Mouse (Mus musculus) gastrocnemius, adult 8-10 months (tissue): ENCODE measurements around the gene Aatf. TPM values are rescaled to one million over a fixed set of nuclear protein-coding genes. Genes with fewer than 3 reads are reported as not detected.

Source experiments
- DNase-seq, 2 experiments: peaks; one replicate each; pipeline ENCODE4 v3.0.0; 2022; ENCODE audit warnings: low spot score in 2 of 2
- total RNA-seq, 4 experiments: library from RNA; stranded (reverse); gene quantifications; 2 replicates each; pipeline ENCODE4 v1.2.4; 2022

Gene Aatf
- total RNA-seq: 10 to 100 TPM; 10.2 to 14.5 (median 13.7) TPM

DNA sequence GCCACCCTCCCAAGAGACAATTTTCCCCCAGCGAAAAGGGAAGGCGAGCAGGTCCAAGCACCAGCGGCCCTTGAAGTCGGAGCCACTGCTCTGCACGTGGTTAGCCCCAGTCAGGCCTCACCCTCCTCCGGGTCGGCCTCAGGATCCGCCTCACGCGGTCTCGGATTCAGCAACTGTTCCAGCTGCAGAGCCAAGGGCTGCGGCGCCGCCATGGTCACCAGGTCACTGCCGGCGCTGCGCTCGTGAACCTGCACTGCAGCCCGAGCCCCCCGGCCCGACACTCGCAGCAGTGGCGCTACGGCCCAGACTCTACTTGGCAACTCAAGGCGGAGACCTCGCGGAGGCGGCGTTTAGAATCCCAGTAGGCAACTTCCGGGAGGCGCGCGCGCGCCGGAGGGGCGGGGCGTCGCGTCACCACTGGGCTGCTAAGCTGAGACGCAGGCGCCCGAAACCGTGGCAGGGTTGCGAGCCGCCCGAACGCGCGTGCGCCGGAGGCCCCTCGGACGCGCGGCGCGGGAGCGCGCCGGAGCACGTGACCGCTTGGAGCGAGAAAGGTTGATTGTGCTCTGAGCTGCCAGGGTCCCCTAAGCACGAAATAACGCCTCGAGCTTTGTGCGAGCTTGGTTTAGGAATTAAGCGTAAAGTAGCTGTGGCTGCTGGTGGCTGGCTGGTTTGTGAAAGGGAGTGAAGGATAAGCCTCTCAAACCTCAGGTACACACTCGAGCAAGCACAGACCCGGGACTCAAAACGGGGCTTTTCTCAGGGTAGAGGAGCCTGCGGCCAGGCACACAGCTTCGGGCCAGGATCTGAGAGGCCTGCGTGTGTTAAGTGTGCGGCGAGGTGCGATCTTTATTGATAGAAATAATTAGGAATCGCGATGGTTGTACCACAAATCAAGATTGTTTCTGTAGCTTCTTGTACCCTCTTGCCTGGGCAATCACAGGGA lies at the start of gene Aatf:
Gene Aatf (minus strand): TSS at position 352 of the 946 bp plus-strand sequence.
- DNase-seq: peak; percentile 91 to 92

DNA sequence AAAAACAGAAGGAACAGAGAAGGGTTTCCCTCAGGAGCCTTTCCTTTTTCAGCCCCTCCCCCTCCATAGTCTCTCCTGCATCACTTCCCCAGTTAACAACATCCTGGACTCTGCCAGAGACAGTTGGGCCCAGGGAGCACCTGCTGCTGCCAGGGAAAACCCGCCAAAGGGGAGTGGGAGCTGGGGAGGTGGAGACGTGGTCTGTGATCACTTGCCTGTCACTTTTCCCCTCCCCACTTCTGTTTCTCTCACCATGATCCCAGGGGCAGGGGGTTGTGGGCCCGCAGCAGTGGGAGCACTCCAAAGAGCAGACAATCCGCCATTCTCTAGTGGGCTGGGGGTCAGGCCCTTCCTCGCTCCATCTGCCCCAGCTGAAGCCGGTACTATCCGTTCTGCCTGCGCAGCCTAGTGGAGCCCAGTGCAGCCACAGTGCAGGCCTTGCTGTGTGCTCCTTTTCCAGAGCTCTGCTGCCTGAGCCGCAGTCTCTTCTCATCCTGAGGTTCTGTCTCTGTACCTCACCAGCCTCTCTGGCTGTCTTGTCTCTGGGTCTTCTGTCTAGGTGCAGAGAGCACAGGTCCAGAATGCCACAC lies 49.5 kb upstream of the Aatf start:
- DNase-seq: no peak

DNA sequence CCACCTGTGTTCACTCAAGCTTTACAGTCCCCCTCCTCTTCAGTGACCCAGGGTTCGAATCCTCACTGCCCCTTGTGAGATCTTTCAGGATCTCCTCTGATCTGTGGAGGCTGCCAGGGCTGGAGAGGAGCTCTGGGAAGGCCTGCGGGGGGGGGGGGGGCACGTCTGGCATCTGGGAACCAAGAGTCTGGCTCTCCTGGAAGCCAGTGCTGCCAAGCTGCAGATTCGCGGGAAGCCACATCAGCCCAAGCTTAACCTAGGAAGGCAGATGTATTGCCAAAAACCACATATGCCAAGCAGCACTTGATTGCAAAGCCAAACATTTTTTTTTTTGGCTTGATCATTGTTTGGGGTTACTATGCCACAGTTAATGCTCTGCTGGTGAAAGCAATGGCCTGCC lies 48.2 kb upstream of the Aatf start:
- no peak for DNase-seq

DNA sequence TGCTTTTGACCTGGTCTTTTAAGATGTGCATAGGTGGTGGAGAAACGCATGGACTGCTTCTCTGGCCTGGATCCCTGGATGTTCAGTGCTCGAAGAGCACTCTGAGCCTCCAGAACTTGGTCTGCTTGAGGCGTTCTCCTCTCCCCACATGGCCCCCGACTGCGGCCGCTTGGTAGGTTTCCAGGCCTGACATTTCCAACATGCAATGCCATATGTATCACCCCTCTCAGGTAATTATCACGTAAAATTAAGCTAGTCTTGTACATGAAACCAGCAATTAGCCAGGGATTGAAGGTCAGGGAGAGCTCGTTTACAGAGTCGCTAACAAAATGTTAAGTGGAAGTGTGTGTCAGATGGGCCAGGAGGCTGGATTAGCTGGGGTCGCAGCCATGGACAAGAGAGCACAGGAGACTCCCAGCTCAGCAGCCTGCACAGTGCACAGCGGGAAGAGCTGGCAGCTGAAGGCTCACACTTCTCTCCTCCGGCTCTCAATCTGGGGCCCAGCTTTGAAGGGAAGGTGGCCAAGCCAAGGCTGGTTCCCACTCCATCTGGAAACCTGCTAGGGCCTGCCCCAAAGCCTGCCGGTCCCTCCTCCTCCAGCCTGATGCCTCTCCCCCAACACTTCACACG lies 40.6 kb upstream of the Aatf start:
- no peak for DNase-seq

DNA sequence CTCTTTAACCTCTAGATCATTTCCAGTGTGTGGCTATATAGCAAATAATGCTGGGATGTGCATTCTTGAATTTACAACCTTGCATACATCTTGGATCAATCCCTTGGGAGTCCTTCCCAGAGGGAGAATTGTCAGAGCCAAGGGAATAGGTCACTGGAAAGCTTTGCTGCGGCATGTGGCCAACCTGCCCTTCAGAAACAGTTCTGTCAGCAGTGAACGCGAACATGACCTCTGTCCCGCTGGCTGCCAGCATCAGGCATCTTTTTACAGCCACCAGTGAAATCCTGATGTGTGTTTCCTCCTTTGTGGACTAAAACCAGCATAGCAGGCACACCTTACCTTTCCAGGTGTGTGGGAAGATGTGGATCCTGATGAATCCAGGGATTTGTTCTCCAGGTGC lies 38.0 kb upstream of the Aatf start:
- DNase-seq: no peak

DNA sequence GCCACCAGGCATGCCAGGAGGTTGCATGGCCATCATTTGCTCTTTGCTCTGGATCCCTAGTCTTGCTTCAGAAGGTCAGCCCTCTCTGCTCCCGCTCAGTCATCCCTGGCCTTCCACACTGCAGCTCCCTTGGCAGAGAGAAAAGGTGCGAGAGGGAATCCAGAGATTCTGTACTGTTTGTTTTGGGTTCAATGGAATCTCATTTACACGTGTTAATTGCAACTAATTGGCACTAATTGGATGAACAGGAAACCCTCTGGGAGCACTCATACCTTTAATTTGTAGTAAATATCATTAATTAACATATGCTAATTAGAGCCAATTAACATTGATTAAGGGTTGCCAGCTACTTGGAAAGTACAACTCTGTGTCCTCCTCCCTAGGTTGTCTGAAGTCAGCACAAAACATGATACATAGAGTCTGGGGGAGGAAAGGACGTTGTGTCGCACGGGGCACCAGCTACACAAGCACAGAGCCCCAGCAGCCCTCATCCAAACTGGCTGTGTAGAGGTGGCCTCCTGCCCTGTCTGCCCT lies 36.0 kb upstream of the Aatf start:
- DNase-seq: no peak

DNA sequence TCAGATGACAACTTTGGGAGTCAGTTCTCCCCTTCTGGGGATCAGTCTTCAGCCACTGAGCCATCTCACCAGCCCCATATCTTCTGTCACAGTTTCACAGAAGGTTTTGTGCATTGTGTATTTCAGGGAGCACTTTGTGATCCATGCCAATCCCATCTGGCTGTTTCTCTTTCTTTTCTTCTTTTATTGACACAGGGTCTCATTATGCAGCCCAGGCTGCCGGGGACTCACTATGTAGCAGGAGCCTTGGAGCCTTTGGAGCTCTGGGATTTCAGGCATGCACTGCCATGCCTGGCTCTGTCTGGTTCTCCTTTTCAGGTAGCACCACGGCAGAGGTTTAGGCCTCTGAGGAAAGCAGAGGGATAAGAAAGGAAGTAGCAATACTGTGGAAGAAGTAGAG lies 35.0 kb upstream of the Aatf start:
- no peak for DNase-seq

DNA sequence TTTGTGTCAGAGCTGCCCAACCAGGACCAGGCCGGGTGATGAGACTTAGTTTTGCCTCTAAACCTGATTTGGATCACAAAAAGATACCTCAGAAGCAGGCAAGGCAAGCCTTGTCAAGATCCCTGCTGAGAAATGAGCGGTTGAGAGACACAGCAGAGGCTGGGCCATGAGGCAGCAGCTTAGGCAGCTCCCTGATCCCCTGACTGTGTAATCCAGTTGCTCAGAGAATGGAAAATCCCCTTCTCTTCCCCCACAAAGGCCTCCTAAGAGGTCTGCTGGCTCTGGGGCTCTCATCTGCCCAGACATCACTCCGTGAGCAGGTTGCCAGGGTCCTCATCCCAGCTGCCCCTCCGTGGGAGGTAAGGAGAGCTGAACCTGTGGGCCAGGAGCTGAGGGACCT lies 26.7 kb upstream of the Aatf start:
- no peak for DNase-seq

DNA sequence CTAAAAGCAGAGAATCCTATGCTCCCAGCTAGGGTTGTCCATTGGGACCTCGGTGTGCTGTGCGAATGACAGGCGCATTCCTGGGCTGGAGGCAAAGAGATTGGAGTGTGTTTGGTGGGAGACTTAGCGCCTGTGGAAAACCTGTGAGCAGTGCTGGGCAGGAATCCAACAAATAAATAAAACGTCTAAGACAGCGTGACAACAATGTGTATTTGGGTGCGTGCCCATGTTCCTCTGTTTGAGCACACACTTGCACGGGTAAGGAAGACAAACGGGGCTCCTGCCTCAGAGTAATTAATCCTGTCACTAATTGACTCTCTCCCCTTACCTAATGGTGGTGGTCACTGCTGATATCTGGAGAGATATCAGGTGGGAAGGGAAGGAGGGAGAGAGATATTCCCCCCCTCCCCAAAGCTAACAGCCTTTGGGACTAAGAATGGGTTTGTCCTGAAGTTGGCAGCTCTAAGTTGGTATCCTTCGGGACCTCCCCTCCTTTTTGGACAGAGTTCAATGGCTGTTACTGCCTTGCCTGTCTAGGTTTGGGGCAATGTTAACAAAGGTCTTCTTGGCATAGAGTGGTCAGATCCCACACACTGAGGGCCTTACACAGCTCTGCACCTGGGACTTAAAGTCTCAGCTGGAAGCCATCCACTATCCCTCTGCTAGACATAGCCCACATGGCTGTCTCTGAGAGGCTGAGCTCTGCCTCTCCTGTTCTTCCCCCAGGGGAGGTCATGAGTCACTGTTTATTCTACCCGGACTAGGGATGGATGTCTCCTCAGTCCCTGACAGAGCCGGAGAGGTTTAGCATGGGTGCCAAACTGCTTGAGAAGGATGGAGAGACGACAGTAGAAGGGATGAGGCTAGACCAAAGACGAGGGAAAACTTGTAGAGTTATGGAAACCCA lies 16.7 kb upstream of the Aatf start:
- no peak for DNase-seq

DNA sequence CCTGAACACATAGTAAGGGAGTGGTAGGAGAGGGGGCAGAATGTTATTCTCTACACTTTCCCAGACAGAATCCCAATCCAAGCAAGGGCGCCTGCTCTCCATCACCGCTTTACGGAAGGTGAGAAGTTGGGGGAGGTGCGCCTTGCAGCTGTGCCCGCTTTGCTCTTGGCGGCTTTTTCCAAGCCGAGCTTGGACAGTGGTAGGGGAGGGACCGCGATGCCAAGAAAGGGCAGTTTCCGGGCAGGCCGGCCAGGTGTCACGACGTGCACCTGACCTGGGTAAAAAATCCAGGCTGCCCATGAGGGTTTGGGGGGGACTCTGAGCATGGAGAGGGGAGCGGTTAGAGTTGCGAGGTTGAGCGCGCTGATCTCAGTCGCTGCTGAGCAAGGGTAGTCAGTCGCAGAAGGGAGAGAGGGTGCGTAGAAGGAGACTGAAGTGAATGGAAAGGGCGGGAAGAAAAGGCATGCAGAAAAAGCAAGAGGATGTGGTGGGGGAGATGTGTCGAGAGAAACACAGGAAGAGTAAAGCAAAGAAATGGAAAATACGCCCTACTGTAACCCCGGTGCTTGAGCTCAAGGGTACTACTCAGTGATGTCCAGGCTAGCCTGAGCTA lies 15.9 kb upstream of the Aatf start:
- DNase-seq: no peak

DNA sequence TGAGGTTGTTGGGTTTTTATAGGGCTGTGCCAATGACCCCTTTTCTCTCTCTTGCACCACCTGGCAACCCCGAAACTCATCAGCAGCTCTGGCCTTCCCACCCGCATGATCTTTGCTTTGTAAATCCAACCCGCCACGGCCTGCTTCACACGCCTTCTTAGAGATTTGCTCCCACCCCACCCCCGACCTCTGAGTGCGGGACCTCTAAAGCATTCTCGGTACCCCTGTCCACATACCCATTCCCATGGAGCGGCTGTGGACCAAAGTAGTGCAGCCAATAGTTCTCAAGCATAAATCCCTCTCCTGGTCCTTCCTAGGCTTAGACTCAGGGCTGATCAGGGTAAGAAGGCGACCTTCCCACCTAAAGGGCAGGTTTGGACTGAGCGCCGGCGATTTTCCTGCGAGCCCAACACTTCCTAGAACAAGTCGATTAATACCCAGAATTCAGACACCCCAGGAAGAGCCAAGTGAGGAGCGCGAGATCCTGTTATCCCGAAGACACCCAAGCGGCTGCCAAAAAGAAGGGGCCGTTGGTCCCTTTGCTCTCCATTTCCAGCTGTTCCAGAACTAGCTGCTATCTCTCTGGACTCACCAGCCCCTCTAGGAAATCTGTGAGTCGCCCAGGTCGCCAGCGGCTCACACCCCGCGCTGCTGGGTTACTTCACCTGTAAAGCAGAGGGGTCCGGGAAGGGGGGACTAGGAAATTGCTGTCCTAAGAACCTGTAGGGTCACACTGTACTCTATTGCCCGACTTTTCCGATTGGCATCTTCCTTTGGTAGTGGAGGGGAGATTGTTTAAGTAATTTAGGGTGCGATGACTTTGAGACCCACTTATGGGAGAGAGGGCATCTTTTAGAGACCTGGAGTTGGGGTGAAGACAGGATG lies 13.9 kb upstream of the Aatf start:
- DNase-seq: no peak

DNA sequence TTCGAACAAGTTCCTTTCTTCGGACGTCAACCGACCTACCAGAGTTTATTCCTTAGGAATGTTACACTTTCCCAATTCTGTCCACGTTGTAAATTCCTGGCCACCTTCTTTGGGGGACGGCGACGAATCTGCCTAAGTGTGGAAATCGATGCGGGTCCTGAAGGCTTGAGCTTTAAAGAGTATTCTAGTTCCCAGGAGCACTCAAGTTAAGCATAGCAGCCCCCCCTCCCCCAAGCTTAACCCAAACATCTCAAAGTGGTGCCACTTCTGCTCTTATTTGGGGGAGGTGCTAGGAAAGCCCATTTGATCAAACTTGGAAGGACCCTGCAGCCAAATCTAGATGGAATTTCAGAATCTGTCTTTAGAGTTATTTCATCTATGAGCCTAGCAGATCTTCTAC lies 13.1 kb upstream of the Aatf start:
- DNase-seq: no peak

DNA sequence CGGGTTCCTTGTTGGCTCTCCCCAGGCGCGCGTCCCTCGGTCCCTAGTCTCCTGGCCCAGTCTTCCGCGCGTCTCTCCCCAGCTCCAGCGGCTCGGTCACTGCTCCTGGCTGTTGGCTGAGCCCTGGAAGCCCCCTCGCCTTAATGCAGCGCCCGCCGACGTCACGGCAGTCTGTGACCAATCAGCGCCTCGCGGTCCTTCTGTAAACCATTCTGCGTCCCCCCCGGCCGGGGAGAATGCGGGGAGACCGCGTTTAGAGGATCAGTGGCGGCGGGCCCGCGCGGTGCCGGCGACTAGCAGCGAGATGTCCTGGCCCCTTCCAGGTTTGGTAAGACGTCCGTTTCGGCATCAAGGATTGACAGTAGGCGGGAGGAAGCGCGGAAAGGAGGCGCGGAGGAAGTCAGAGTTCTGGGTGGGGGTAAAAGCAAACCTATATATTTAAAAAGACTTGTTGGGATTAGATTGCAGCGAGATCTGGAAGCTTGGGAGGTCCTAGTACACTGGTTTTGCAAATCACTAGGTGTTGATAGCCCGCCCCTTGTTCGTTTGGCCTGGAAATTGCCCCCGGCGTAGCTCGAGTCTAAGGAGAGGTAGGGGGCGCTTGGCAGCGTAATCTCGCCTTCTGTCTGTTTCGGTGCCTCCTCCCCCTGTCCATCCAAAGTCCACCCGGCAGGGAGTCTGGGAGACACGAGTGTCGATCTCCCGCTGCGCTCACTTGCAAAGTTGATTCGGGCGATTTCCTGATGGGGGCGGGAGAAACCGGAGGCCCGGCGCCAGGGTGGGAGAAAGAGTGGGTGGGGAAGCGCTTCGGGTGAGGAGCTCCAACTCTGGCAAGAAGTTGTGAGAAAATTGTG lies 12.3 kb upstream of the Aatf start, which contains the start of gene Lhx1:
Gene Lhx1 (minus strand): TSS at position 115 of the 854 bp plus-strand sequence.
- DNase-seq: no peak

DNA sequence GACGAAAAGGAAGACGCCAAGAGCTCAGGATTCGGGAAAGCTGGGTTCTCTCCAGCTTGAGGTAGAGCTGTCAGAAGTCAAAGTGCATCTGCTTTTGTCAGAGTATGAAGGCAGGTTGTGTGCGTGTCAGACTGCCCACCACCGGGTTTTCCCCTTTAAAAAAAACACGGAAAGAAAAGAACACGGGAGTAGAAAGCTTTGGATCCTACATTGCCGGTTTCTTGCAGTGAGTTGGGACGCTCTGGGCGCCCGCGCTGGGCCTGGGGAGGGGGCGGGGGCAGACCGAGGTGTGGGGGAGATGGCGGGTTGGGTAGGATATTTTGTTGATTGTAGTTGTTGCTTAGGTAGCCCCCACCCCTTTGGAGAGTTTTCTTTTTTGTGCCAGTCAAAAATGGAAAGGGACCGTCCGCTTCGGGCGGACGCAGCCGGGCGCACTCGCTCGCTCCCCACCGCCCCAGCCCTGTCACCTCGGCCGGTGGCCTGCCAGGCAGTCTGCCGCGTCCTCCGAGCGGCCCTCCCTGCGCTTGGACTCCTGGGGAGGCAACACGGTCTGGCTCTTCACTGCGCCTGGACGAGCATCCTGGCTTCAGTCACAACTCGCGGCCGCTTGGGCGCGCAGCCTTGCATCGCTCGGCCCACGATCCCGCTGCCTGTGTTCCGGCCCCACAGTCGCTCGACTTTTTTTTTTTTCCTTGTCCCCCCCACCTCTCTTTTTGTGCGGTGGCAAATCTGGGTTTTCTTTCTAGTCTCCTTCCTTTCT lies 11.4 kb upstream of the Aatf start:
- DNase-seq: no peak

DNA sequence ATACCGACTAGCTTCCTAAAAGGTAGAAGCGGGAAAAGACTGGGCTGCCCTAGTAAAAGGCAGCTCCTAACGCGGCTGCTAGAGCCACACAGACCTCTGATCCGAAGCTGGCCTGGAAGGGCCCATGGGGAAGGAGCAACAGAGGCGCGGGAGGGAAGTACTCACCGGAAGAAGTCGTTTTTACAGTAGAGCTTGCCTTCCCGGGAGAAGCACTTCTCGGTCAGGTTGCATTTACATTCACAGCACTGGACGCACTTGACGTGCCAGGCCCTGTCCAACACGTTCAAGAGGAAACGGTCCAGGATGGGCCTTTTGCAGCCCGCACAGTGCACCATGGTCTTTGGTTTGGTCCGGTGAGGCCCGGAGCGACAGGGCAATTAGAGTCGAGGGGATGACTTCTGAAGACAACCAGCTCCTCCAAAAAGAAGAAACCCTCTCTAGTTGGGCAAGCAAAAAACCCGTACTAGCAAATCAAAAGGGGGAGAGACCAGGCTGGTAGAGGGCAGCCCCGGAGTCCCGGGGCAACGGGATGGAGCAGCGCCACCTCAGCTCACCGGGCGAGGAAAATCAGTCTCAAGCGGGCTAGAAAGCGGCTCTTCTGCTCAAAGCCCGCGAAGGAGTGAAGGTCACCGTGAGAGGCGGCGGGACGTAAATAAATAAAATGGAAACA lies 10.7 kb upstream of the Aatf start:
- no peak for DNase-seq

DNA sequence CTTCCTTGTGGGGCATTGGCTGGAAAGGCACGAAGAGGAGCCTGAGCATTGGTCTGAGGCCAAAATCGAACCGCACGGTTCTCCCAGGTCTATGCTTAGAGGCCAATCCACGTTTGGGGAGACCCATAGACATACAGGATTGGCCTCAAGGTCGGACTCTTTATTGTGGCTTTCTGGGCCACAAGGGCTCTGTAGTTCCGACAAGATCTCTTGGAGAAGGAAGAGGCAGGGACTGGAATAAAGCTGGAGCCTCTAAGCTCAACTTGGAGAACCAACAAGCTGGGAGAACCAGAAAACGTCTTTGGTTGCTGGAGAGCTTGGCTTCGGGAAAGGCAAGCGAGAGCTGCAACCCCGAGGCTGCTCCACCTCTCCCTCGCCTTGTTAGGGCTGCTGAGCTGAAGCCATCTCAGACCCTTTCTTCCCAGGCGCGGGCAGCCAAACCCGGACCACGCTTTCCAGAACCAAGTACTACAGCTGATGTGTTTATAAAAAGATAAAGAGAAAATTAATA lies 10.1 kb upstream of the Aatf start:
- DNase-seq: no peak
